Mouse (Mus musculus) CD4-positive, CD25-positive, alpha-beta regulatory T cell, adult 4 months (primary cell): ENCODE data around the gene Usp36. TPM values are rescaled to one million over a fixed set of nuclear protein-coding genes. Genes with fewer than 3 reads are reported as not detected.
"Not testable (repeated sequence)": the region's sequence is repeated elsewhere in the genome, so short reads cannot be mapped to it uniquely, and the experiment has no call there.

Experiments
- ATAC-seq: one replicate; pipeline ENCODE4 v1.8.0; 2017
- polyA plus RNA-seq, 2 experiments: library from polyadenylated mRNA; unstranded; fragments of 100-300 nt; shearing (Covaris generic); gene quantifications; one replicate each; pipeline ENCODE4 v1.2.1; 2017

The Usp36 gene
- 10 to 100 TPM; 21.1 to 33.0 TPM for polyA plus RNA-seq

DNA sequence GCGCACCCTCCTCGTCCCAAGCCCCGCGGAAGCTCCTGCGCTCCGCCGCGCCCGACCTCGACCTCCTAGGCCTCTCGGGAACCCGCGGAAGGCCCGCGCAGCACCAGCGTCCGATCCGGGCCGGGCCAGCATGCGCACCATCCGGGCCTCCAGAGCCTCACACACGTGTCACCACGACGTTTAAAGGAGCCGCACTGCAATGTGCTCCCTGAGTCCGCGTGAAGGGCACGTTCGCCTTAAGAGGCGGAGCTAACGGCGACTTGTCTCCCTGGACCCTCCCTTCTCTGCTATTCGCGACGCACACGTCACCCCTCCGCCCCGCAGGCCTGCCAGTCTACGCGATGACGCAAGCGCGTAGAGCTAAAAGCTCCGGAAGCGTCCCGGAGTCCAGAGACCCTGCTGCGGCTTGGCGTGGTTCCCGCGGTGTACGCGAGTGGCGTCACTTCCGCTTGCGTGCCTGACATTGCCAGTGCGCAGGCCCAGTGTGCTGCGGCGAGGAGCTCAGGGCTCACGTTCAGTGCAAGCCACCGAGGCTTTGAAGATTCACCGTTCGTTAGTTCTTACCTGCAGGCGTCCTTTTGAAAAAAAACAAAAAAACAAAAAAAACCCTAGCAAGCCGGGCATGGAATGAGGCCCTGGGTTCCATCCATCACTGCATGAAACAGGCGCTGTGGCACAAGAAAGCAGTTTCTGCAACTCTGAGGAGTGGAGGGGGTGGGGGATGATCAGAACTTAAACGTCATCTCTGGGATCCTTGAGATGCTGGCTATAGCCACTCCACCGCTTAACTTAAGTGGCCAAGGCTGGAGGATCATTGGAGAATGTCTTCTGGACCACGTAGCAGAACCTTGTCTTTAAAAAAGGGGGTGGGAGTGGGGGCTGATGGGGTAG is at the start of gene Usp36:
Gene Usp36, minus strand, starts transcription at position 246 of the 891 bp plus-strand sequence.
- ATAC-seq: peak; percentile 93

DNA sequence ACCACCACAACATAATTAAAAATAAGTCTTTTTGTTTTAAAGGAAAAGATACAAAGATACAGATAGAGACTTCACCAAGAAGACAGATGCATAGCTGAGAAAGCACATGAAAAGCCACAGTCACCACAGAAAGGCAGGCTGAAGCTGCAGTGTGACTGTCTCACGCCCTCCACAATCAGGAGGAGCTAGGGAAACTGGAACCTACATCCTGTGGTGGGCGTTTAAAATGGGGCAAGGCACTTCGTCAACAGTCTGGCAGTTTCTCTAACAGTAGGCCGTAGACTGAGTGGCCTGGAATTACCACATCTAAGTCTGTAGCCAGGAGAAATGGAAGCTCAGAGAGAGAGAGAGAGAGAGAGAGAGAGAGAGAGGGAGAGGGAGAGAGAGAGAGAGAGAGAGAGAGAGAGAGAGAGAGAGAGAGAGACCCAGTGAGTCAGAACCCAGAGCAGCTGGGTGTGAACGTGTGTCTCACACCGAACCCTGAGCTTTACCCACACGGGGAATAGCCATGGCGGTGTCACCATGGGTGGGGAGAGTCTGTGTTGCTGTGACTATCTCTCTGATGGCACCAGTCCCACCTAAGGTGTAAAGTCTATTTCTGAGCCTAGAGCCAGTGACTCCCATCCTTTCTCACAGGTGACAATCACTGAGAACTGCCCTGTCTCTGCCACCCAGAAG is 47.6 kb upstream of the Usp36 start:
- ATAC-seq: peak; percentile 94

DNA sequence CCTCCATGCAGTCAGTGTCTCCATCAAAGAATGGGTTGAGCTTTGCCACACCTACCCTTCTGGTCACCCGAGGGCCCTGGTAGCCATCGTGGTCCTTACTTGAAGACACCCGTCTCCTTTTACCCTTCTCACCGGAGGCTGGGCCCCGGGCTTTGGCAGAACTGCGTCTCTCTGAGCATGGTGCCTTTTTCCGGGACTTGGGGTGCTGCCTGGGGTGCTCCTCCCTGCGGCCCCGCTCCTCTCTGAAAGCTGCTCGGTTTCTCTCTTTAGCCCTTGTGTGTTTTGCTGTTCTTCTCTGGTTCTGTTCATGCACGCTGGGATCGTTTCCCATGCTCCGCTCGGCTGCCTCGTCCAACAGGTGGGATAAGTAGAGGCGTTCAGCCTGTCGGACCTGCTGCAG is 43.4 kb upstream of the Usp36 start:
- no peak for ATAC-seq

DNA sequence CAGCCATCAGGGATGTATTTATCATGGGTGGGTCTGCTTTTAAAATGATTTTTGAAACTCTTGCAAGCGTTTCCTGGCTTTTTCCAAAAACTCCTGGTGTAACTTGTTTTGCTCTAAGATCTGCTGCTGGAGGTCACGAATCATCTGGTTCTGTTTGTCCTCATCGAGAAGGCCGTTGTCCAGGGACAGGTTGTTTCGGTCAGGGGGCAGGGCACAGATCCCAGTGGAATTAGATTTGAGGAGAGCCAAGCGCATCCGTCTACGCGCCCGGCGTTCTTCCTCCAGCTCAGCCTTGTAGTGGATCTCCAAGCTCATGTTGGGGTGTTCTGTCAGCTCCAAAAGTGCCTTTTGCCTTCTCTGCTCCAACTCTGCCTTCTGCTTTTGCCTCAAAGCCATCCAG is 42.3 kb upstream of the Usp36 start:
- ATAC-seq: no peak

DNA sequence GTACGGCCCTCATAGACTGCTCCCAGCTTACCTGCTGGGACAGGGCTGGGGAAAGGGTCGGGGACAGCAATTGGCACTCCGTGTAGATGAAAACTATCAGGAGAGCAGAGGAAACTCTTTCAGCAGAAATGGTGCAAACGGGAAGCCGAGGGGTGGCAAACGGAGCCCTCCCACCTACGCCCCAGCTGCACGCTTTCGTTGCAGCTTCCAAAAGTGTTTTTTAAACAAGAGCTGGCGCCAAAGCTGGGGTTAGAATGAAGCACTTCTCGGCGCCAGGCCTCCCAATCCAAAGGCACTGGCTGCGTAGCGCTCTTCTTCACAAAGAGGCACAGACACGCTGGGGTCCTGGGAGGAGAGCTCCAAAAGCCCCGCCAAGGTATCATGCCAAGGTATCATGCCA is 40.7 kb upstream of the Usp36 start:
- ATAC-seq: no peak

- ATAC-seq: no peak
Observed at GRCm38 (mm10) chr11:118330361-118330760, 40.3 kb upstream of the Usp36 start.

- ATAC-seq: no peak
Observed at GRCm38 (mm10) chr11:118328947-118329346, 38.9 kb upstream of the Usp36 start.

- no peak for ATAC-seq
Observed at GRCm38 (mm10) chr11:118328511-118328910, 38.5 kb upstream of the Usp36 start.

- no peak for ATAC-seq
Observed at GRCm38 (mm10) chr11:118326991-118327971, 37.2 kb upstream of the Usp36 start.

DNA sequence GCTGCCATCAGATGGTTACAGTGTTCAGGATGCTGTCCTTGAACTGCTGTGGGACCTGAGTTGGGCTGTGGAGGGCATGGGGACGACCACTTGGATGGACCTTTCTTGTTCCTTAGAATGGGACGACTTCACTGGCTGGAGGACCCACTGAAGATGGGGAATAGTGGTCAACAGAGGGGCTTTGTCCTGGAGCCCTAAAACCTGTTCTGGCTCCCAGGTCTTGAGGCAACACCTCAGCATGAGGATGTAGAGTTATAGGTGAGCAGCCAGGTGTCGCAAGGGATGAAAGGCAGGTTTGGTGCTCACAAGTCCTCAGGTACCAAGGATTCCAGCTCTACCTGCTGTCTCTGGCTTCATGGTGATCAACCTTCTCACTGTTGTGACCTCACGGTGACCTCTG is 36.4 kb upstream of the Usp36 start:
- no peak for ATAC-seq

- ATAC-seq: no peak
Observed at GRCm38 (mm10) chr11:118324541-118324940, 34.5 kb upstream of the Usp36 start.

DNA sequence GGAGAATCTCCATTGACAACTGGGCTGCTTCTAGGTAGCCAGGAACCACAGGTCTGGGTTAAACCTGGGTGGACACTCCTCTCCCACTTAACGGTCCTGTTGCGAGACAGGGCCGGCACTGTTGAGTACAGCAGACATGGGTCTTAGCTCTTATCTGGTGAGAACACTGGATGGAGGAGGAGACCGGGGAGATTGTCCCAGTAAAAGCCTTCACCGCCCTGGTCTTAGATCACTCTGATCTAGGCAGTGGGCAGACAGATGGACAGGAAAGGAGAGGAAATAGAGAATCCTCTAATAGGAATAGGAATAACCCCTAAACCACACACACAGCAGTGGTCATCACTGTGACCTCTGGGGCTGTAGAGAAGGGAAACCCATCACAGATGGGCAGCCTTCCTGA is 33.9 kb upstream of the Usp36 start:
- no peak for ATAC-seq

- no peak for ATAC-seq
Observed at GRCm38 (mm10) chr11:118322647-118323046, 32.6 kb upstream of the Usp36 start.

DNA sequence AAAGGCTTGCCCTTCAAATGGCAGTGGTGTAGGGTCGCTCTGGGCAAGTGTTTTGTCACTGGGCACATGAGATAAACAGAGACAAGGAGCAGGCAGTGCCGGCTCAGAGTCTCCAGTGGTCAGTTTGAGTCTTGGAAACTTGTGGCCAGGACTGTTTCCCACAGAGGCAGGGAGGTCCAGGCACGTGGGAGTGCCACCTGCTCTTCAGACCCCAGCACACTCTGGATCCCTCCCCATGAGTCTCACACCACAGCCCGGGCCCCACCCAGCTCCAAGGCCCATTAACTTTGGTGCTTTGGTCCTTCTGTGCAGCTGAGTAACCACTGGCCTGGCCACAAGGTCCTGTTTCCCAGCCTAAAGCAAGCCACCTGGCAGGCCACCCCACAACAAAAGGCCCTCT is 31.9 kb upstream of the Usp36 start:
- no peak for ATAC-seq

DNA sequence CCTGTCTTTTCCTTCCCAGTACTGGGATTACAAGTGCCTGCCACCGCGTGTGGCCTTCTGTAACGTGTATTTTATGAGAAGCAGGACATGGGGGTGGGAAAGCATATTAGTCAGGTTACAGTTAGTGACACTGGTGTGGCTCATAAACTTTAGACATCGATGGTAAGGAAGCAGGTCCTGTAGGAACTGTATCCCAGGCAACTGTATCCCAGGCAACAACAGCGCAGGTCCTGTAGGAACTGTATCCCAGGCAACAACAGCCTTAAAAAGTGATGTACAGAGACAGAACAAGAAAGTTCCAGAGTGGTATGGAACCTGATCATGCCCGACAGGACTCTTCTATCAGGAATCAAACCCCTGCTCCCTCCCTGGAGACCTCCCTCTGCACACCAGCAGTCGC is 31.5 kb upstream of the Usp36 start:
- ATAC-seq: no peak

DNA sequence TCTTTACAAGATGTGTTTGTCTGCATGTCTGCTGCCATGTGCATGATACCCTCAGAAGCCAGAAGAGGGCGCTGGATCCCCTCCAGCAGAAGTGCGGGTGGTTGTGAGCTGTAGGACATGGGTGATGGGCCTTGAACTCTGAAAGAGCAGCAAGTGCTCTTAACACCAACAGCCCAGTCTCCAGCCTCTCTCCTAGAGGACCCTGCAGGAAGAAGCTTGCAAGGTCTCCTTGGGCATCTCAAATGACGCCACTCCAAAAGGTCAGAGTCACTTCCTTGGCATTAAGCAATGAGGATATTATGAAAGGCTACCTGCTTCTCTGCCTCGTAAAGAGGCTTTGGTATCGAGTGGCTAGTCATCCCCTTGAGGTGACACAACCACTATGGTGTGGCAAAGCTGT is 28.6 kb upstream of the Usp36 start:
- ATAC-seq: no peak

GRCm38 (mm10) chr11:118317129-118317528 is 27.1 kb upstream of the Usp36 start:
- ATAC-seq: no peak

- no peak for ATAC-seq
Observed at GRCm38 (mm10) chr11:118316231-118316806, 26.3 kb upstream of the Usp36 start.

DNA sequence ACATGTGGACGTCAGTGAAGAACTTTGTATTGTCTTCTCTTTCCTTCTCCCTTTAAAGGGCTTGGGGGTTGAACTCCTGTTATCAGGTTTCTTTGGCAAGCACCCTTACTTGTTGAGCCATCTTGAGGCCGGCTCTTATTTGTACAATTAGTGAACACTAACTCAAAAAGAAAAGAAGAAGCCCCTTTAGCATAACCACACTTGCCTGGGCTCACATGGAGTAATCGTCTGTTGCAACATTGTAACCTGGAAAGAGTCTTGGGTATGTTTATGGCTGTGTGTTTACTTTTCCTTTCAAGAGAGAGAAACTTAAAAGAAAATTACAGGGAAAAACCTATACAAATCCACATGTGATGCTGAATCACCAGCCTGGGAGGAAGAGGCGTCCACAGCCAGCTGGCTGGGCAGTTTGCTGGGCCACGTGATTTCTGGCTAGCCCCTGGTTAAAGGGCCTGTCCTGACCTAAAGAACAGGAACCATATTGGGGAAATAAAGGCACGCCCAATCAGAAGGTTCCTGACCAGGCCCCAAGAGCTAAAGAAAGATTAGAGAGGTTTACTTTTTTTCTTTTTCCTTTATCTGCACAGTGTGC is 22.2 kb upstream of the Usp36 start:
- ATAC-seq: no peak

DNA sequence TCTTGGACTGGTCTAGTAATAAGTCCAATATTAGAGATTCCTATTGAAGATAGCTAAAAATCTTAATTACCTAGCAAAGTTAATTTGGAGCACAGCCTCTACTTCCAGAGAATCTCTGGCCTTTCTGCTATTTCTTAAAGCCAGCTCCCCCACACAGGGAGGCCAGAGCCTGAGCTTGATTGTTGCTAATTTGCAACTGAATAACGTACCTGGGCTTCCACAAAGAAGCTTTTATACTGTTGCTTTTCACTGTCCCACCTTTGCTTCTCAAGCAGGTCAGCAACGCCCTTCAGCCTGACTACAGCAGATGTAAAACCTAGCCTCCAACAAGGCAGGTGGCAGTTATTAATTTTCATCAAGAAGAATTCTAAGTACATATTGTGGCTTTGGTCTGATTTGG is 17.9 kb upstream of the Usp36 start:
- not testable (repeated sequence) for ATAC-seq

- not testable (repeated sequence) for ATAC-seq
Observed at GRCm38 (mm10) chr11:118303959-118304358, 13.9 kb upstream of the Usp36 start.

DNA sequence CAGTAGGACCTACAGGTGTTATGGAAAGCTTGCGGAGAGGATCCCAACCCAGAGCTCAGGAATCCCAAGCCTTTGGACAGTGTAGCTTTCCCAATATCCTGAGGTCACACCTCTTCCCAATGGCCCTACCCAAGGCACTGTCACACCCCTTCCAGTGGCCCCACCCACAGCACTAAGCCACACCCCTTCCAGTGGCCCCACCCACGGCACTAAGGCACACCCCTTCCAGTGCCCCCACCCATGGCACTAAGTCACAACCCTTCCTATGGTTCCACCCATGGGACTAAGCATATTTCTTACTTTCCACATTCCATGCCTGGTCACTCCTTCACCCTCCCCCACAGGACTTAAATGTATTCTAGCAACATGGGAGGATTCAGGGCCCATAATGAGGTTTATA is 8.8 kb upstream of the Usp36 start:
- no peak for ATAC-seq
